Mouse (Mus musculus) thymus, postnatal 14 days (tissue): ENCODE data around the gene Slc25a45.

ENCODE experiments used
- DNase-seq: peaks from one replicate; pipeline ENCODE4 v3.0.0; 2021

Gene Slc25a45

GRCm38 (mm10) chr19:5840890-5841388 is 36.7 kb upstream of the Slc25a45 start:
- DNase-seq, result no peak

GRCm38 (mm10) chr19:5841389-5841946 is 36.1 kb upstream of the Slc25a45 start:
- no peak for DNase-seq

- DNase-seq, result no peak
These were observed 35.4 kb upstream of the Slc25a45 start for GRCm38 (mm10) chr19:5841999-5842784.

GRCm38 (mm10) chr19:5842785-5843730 is 34.5 kb upstream of the Slc25a45 start:
- DNase-seq, result peak; percentile 51

DNA sequence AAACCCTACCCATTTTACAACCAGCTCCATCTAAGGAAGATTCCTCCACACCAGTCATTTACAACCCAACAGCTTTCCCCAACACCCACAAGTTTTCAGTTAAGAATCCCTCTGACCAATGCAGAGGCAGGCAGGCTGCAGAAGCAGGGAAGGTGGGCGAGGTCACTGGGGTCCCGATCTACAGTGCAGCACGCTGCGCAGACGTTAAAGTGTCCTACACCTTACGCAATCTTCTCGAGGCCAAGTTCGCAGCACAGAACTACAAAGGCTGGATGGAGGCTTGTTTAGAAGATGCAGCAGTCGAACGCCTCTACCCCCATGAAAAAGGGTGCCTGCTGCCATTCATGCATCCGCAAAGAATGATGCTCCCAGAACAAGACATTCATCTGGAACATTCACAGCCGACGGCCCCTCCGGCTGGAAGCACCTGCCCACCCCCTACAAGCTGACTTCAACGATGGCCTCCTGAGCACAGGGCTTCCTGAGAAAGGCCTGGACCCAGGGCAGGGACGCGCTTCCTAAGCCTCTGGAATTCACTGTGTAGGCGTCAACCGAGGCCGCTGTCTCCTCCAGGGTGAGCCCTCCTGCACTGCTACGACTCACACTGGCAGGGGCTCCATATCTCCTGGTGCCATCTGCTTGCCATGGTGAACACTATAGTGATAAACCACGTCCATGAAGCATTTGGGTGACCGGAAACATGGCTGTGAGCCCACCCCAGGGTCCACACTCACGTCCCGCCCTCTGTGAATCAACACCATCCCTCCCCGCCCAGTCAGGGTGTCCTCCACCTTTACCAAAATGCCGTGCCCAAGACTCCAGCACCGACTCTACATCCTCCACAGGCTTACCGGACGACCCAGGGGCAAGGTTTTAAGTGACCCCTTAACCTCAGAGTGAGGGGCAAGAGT is 33.6 kb upstream of the Slc25a45 start:
- peak; percentile 50 for DNase-seq

- peak; percentile 60 for DNase-seq
These were observed 32.7 kb upstream of the Slc25a45 start for GRCm38 (mm10) chr19:5844831-5845318.

DNA sequence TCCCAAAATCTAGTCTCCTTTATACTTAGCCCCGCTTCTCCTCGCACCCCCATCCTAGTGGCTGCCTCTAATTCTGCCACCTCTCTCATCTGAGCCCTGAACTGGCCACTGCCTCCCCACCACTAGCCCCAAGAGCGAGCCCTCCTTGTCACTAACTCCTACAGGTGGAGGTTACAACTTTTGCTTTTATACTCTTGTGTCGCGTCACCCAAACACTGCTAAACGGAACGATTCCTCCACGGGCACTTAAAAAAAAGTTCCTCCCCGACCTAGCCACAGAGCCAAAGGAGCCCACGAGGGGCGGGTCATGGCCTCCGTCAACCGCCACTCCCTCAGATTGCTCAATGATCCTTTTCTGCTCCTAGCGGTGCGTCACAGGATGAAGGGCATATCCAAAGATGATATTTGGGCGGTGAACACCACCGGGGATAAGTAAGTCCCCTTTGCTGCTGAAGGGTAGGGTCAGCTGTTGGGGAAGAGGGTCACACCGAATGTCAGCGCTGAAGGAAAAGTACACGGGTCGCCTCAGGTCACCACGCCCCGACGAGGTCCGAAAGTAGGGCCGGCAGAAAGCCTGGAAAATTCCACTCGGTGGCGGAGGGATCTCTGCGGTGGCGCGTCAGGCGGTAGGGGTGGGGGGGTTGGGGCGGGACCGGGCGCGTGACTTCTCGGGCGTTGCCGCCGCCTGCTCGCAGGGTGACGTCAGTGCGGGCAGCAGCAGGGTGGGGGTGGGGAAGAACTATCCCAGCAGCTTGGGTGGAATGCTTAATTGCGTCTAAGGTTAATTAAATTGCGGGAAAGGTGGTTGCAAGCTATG is 32.1 kb upstream of the Slc25a45 start:
- peak; percentile 96 for DNase-seq

DNA sequence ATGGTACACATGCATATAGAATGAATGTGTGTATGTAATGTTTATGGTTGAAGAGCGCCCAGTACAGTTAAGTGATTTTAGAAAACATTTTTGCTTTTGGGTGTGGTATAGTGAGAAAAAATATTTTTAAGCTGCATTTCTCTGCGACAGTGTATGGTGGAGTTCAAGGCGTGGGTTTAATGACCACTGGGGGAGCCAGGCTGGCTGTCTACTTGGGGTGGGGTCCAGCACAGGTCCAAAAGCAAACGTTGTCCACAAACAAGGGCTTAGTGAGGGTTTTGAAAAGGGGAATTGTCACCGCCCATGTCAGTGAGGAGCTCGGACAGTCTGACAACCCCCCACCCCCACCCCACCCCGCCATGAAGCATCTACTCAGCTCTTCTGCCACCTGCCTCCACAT is 31.5 kb upstream of the Slc25a45 start:
- peak; percentile 38 for DNase-seq

GRCm38 (mm10) chr19:5846557-5847305 is 30.9 kb upstream of the Slc25a45 start:
- DNase-seq, result peak; percentile 52

DNA sequence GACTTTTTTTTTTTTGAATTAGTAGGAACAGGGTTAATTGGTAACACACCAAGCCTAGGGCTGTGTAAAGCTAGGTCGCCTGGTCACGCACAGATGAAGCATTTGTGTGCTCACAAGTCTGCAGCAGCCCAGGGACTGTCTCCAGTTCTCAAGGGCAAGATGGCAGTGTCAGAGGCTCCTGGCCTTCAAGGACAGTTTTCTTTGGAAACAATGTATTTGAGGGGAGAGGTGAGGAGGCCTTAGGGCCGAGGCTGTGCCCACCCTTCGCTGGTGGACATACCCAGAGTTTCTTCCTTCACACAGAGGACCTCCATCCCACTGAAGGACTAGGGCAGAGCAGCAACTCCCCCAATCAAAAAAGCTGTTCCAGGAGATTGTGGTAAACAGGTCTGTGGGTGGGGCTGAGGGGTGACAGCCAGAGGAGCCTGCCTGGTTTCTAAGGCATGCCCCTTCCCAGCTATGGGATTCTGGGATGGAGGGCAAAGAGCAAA is 30.3 kb upstream of the Slc25a45 start:
- DNase-seq, result no peak

- peak; percentile 58 for DNase-seq
These were observed 29.4 kb upstream of the Slc25a45 start for GRCm38 (mm10) chr19:5848032-5848825.

DNA sequence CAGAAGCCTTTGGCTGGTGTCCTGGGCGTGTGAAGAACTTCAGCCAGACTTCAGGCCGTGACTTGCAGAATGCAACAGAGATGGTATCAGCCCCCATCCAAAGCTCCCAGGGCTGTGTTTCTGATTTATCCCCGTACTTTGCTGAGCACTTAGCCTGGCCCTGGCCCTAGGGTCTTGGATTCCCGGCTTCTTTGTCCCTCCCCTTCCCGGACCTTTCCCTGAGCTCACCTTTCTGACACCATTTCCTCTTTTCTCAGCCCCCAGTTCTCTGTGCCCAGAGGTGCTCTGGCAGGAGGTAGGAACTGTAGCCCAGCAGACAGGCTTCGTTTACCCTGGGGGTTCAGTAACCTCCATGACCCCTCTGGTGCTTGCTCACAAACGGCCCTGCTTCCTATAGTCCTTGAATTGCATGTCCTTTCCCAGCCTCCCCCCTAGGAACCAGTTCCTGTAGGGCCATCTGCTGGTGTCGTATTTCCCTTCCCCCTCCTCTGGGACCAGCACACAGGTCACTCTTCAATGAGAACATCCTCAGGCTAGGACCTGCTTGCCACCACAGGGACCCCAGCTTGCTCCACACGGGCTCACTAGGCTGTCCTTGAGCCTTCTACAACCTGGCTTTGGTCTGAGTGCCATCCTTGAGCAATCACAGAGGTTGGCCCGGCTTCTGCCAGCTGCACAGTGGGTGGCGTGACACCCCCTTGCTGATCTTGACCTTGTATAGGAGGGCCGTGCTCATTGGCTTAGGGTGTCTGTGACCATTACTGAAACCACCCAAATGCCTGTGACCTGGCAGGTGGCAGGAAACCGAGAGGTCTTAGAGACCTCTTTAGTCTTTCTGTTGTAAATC is 28.6 kb upstream of the Slc25a45 start:
- DNase-seq, result no peak

DNA sequence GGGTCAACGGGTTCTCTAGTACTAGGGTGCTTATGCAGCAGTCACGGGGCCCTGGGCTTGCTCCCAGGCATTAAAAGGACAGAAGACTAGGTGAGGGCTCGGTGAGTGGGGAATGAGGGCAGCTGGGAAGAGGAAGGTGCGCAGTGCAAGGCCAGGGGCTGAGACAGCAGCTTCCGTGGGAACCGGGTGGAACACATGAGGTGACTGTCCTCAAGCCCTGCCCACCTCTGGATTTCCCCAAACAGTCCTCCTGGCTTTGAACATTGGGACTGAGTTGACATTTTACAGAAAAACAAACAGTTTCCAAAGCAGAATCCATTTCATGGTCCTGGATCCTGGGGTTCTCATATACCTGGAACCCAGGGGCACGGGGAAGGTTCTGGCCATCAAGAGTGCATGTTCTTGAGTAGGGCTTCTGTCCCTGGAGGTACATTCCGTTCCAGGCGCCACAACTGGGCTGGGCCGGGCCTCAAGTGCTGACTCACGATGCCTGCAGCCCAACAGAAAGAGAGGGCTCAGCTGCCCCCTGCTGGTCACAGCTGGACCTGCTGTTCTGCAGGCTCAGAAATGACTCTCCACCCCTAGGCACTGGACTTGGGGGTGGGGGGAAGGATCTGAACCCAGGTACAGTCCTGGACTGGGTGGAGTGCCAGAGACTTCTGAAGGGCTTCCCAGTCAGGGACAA is 27.6 kb upstream of the Slc25a45 start:
- peak; percentile 94 for DNase-seq

- DNase-seq, result no peak
These were observed 26.7 kb upstream of the Slc25a45 start for GRCm38 (mm10) chr19:5850860-5851259.

- DNase-seq, result no peak
These were observed 26.1 kb upstream of the Slc25a45 start for GRCm38 (mm10) chr19:5851481-5851971.

DNA sequence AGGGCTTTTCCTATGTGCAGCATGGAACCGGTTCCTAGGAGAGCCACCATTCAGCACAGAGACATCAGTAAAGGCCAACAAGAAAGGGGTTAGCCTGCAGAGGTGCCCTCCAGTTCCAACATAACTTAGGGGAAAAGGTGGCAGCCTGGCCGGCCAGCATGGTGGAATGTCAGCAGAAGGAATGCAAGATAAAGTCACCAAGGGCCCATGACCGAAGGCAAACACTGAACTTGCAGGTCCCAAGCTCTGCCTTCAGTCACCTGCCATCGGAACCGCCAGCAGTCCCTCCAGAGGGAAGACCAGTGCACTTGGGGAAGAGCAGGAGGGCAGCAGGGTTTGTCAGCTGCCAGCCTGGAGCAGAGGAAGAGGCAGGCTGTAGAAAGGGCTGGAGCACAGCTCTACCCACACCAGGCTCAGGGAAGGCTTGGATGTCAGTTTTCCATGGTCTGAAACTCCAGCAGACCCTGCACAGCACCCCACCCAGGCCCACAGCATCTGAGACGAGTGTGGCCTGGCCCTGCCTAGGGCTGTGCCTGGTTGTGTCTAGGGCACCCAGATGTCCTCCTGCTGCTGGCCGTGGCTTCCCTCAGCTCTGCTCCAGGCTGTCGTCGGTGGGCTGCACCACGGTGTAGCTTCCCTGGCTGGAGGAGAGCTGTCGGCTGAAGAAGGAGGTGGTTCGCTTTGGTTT is 25.4 kb upstream of the Slc25a45 start:
- no peak for DNase-seq

GRCm38 (mm10) chr19:5856604-5857003 is 21.0 kb upstream of the Slc25a45 start:
- DNase-seq, result no peak
